Mouse (Mus musculus) midbrain, embryonic 16.5 days (tissue): ENCODE measurements around the gene Kcnab1. TPM values are rescaled to one million over a fixed set of nuclear protein-coding genes. Genes with fewer than 3 reads are reported as not detected.

Experiments
- ATAC-seq: fragments of 200-750 bp; cut with Nextera tagmentation; 2 replicates; pipeline ENCODE4 v1.8.0; 2017; ENCODE audit warnings: moderate TSS enrichment
- H3K27ac ChIP-seq: fragments of 300-500 bp; sonication (generic); 2 replicates; pipeline ENCODE4 v1.5.1; 2014; ENCODE audit warnings: mild to moderate bottlenecking, low read length, mixed read lengths
- H3K27me3 ChIP-seq: fragments of 300-500 bp; sonication (generic); 2 replicates; pipeline ENCODE4 v1.6.1; 2014; ENCODE audit warnings: low read depth, low read length, mixed read lengths; ENCODE audit not compliant: control insufficient read depth, insufficient read depth
- H3K36me3 ChIP-seq: fragments of 300-500 bp; sonication (generic); 2 replicates; pipeline ENCODE4 v1.6.1; 2014; ENCODE audit warnings: mild to moderate bottlenecking, low read length, moderate library complexity, mixed read lengths; ENCODE audit not compliant: control insufficient read depth, insufficient read depth
- H3K4me1 ChIP-seq: fragments of 300-500 bp; sonication (generic); 2 replicates; pipeline ENCODE4 v1.6.1; 2014; ENCODE audit warnings: mild to moderate bottlenecking, low read length, mixed read lengths; ENCODE audit not compliant: control insufficient read depth, insufficient read depth
- H3K4me2 ChIP-seq: fragments of 300-500 bp; sonication (generic); 2 replicates; pipeline ENCODE4 v1.6.1; 2014; ENCODE audit warnings: mild to moderate bottlenecking, low read length, mixed read lengths
- H3K4me3 ChIP-seq: fragments of 300-500 bp; sonication (generic); 2 replicates; pipeline ENCODE4 v1.5.1; 2014; ENCODE audit warnings: low read depth, mild to moderate bottlenecking, low read length, moderate library complexity, mixed read lengths
- H3K9ac ChIP-seq: fragments of 300-500 bp; sonication (generic); 2 replicates; pipeline ENCODE4 v1.6.1; 2014; ENCODE audit warnings: low read depth, low read length, mixed read lengths
- H3K9me3 ChIP-seq: fragments of 300-500 bp; sonication (generic); replicated peaks from 2 replicates; pipeline ENCODE4 v1.6.1; 2014; ENCODE audit warnings: mild to moderate bottlenecking, low read length, mixed read lengths; ENCODE audit not compliant: control insufficient read depth, poor library complexity, severe bottlenecking
- WGBS: fragments of 180-500 bp; shearing (Covaris S2); extraction: QIAGEN DNeasy Blood & Tissue Kit; methylation state at CpG from one replicate; pipeline ENCODE4 v1.1.7; 2014; 5-methylcytosine and 5-hydroxymethylcytosine counted together
- polyA plus RNA-seq: library from polyadenylated mRNA; unstranded; fragments of >200 nt; fragmentation: Nextera tagmentation; extraction: Ambion mirVana; gene quantifications from 2 replicates; pipeline ENCODE4 v1.2.1, GENCODE M21; 2015

Kcnab1 gene
- polyA plus RNA-seq, 1 experiment from 2014 or later: 9.0 TPM

DNA sequence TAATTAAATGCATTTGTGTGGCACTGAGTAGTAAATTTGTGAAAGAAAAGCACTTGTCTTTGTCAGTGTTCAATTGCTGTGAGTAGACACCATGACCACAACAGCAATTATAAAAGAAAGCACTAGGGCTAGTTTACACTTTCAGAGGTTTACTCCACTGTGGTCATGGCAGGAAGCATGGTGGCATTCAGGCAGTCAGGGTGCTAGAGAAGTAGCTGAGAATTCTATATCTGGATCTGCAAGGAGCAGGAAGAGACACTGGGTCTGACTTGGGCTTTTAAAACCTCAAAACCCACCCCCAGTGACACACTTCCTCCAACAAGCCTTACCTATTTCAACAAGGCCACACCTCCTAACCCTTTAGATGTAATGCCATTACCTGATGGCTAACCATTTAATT, 307.4 kb downstream of the Kcnab1 start:
- H3K4me2 ChIP-seq: no peak overlapping the region
- no peak for ATAC-seq
- no peak overlapping the region for H3K4me3 ChIP-seq
- H3K9ac ChIP-seq: no peak overlapping the region
- no peaks in the 10 kb centered on the region for H3K27me3 ChIP-seq
- no peaks in the 10 kb centered on the region for H3K4me1 ChIP-seq
- no peak overlapping the region for H3K27ac ChIP-seq
- H3K9me3 ChIP-seq: no peaks in the 10 kb centered on the region
- H3K36me3 ChIP-seq: no peaks in the 10 kb centered on the region

GRCm38 (mm10) chr3:65417913-65418594, 308.9 kb downstream of the Kcnab1 start:
- Histone ChIP-seq H3K36me3 (no peaks in the 10 kb centered on the region), H3K9ac (no peak overlapping the region), H3K9me3 (no peaks in the 10 kb centered on the region), H3K27me3 (no peaks in the 10 kb centered on the region), H3K4me2 (no peak overlapping the region), H3K27ac (no peak overlapping the region), H3K4me3 (no peak overlapping the region), H3K4me1 (no peaks in the 10 kb centered on the region)
- ATAC-seq: no peak
- WGBS: 76% methylated on average over 5 of the region's 5 CpGs

- H3K9ac ChIP-seq: no peak overlapping the region
- ATAC-seq: no peak
- no peak overlapping the region for H3K27ac ChIP-seq
- no peak overlapping the region for H3K4me3 ChIP-seq
- H3K4me1 ChIP-seq: no peaks in the 10 kb centered on the region
- H3K27me3 ChIP-seq: no peaks in the 10 kb centered on the region
- H3K9me3 ChIP-seq: no peaks in the 10 kb centered on the region
- WGBS: 92% methylated on average over 3 of the region's 3 CpGs
- no peak overlapping the region for H3K4me2 ChIP-seq
- no peaks in the 10 kb centered on the region for H3K36me3 ChIP-seq
Measured at GRCm38 (mm10) chr3:65419706-65420105, 310.5 kb downstream of the Kcnab1 start.
